Mouse (Mus musculus) regulatory T cell (primary cell): ENCODE data around the gene H2-M2.
"Not testable (repeated sequence)": the region's sequence is repeated elsewhere in the genome, so short reads cannot be mapped to it uniquely, and the experiment has no call there.

Experiments
- in situ Hi-C: fragments of 300-600 bp; cut with MboI, MseI; formaldehyde crosslinking; loops from one replicate; pipeline ENCODE4 v1.15.1; 2025; ENCODE audit warnings: high pct_unique_total_duplicates

H2-M2 gene

DNA sequence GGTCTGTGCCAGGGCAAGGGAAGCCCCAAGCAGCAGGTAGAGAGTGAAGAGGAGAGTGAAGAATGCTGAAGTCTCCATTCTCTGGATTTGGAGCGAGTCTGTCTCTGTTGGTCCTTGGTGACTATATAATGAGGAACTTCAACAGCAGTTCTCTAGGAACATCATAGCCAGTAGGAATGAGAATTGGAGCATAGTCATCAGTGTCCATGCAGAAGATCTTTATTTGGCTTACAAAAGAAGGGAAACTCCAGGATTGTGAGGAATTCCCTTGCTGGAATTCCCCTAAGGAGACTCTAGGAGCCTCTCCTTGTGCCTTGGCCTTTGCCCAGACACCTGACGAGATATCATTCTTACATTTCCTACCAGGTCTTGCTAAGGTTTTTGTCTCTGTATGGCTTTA lies at the start of gene H2-M2:
Gene H2-M2, minus strand, starts transcription at position 101 of the 400 bp plus-strand sequence.
- in situ Hi-C loops = no loop called here

DNA sequence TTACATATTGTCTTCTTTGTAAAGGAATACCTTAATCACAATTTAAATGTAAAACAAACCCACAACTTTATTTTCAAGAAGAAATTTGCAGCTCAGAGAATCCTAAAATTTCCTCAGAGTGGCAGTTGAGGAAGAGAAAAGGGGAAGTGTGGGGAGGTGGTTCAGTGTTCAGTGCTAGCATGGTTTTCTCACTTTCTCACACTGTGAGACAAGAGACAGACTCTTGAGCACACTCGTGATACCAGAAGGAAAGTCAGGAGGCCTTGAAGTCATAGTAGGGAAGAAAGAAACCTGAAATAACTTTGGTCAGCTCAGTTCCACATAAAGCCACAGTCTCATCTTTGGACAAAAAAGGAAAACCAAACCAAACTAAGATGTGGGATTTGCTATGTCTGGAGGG lies 42.1 kb upstream of the H2-M2 start:
- in situ Hi-C loops = not testable (repeated sequence)

DNA sequence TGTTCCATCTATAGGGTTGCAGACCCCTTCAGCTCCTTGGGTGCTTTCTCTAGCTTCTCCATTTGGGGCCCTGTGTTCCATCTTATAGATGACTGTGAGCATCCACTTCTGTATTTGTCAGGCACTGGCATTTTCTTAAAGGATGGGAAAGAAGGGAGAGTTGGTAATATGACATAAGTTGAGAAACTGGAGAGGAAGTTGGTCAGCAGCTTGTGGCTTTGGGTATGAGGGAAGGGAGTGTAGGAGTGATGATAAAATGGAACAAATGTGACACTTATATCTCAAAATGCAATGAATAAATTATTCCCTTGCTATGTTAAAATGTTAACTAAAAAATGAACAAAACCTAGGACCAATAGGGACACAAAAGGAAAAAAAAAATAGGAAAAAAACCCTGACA lies 41.3 kb upstream of the H2-M2 start:
- in situ Hi-C loops = not testable (repeated sequence)

DNA sequence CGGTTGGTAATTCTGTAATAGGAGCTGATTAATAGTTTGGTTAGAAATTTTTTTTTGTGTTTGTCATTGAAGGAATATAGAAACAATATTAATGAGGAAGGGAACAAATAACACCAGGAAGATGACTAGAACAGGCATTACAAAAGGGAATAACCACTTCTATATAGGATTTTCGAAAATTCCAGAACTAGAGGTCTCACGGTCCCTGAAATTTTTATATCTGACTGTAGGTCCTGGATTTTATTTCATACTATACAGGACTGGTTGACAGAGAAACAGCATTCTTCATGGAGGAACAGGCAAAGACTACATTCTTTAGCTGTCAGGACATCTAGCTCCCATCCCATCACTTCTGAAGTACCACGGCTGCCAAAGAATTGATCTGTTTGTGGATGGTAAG lies 24.4 kb upstream of the H2-M2 start, which contains the start of gene Olfr111:
Gene Olfr111, plus strand, starts transcription at position 301 of the 400 bp plus-strand sequence.
- in situ Hi-C loops = no loop called here

DNA sequence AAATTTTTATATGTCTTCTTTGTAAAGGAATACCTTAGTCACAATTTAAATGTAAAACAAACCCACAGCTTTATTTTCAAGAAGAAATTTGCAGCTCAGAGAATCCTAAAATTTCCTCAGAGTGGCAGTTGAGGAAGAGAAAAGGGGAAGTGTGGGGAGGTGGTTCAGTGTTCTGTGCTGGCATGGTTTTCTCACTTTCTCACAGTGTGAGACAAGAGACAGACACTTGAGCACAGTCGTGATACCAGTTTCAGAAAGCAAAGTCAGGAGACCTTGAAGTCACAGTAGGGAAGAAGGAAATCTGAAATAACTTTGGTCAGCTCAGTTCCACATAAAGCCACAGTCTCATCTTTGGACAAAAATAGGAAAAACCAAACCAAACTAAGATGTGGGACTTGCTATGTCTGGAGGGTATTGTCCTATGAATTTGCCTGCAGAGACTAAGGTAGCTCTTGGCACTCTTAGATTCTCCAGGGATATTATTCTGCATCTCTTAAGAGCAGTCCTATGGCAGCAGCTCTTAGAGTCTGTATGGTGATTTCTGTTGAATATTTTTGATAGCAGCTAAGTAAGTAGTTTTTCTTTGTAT lies 8.7 kb upstream of the H2-M2 start, which contains the start of gene Olfr110:
Gene Olfr110, plus strand, starts transcription at position 539 of the 589 bp plus-strand sequence.
- in situ Hi-C loops = no loop called here

DNA sequence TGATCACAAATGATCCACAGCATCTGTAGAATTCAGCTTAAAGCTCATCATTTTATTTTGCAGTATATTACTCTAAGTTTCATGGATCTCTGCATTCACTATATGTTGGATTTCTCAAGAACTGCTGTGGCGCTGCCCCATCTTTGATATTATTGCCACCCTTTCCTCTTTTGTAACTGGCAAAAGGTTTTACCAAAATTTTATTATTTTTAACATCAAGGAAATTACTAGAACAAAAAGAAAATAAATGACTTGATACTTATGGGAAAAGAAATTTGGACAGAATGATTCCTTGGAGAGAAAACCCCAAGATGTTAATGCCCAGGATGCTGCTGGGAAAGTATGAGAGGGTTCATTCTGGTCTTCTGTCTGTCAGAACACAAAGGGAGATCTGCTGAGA lies 24.7 kb downstream of the H2-M2 start, which contains the start of gene Olfr109:
Gene Olfr109, plus strand, starts transcription at position 301 of the 400 bp plus-strand sequence.
- in situ Hi-C loops = no loop called here

DNA sequence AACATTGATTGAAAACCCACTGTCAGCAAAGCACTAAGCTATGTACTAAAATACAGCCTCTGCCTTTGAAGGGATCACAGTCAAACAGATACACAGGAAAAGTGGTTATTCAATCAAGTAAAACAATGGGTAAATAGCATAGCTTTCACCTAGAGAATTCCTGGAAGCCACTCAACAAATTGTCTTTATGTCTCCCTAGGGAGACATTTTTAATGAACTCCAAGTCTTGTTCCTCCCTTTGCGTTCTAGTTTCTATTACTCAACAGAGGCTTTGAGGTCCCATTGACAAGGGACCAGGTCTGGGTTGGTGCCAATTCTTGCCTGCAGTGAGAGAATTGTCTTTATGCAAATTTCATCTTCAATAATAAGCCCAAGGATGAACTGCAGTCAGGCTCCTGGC lies 38.2 kb downstream of the H2-M2 start, which contains the start of gene Olfr108:
Gene Olfr108, plus strand, starts transcription at position 301 of the 400 bp plus-strand sequence.
- in situ Hi-C loops = no loop called here
